Mouse (Mus musculus): ENCODE data around the gene Defb45. TPM values are rescaled to one million over a fixed set of nuclear protein-coding genes. Genes with fewer than 3 reads are reported as not detected.
A peak's percentile ranks its signal among the peaks of the same experiment; 100 is the strongest.

Defb45 gene
- total and polyA plus RNA-seq, 2 experiments from 2014 or later = not detected

DNA sequence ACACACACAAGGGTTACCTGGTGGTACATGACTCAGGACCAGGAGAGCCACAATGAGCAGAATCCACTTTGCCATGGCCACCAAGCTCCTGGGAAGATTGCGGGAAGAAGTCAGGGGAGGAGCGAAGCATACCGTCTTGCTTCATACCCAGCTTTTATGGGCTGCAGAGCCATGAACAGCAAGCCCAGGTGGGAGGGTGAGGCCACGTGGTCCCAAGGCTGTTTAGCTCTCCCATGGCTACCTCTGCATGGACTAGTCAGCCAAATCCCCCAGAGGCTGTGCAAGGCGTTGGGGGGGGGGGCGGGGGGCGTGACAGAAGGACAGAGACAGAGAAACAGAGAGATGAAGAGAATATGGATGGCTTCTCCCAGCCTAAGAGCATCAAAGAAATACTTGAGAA is 23.8 kb upstream of the Defb45 start, which contains the start of gene Defb25:
Gene Defb25, minus strand, starts transcription at position 101 of the 400 bp plus-strand sequence.
- Histone ChIP-seq H3K36me3 (ENCODE audit: insufficient read depth) (no peaks in the 10 kb centered on the region), H3K9me3 (ENCODE audit: low read length) (no peaks in the 10 kb centered on the region), H3K4me3 (ENCODE audit: low read depth, low read length) (no peak within 1 kb of the TSS), H3K4me2 (ENCODE audit: low read depth) (no peak within 1 kb of the TSS), H3K4me1 (ENCODE audit: insufficient read depth) (peaks cover 10% of the 10 kb centered on the region; the same call in 1 of the 2 replicates), H3K27ac (ENCODE audit: low read depth, low read length) (no peak within 1 kb of the TSS), H3K27me3 (ENCODE audit: insufficient read depth, low read length) (peaks cover 15% of the 10 kb centered on the region), H3K9ac (no peak within 1 kb of the TSS)
- TF ChIP-seq CTCF (IDR thresholded peaks at IDR 0.05; ENCODE audit: low read depth) = no peak
- ATAC-seq (no peak), DNase-seq (no peak)
- WGBS = 88% methylated on average over 7 of the region's 7 CpGs

DNA sequence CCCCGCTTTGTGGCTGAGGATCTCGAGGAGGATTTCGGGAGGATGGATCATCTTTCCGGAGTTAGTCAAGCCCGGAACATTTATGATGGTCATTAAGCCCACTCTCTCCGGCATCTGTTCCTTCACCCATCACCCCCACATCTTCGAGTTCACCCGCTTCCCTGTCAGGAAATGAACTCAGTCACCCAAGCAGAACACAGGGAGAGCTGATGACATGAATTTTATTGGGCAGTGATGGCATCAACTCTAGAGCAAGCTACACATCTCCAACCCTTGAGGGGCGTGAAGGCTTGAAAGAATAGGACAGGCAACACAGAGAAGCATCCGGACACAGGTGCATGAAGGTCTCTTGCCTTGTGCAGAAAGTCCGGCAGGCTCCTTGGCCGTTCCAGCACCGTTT is 23.0 kb upstream of the Defb45 start:
- WGBS = 89% methylated on average over 13 of the region's 13 CpGs
- no peak overlapping the region for H3K4me3 ChIP-seq (ENCODE audit: low read depth, low read length)
- no peak overlapping the region for H3K9ac ChIP-seq

GRCm38 (mm10) chr2:152620367-152621134 is 21.4 kb upstream of the Defb45 start:
- Histone ChIP-seq H3K9ac (no peak overlapping the region), H3K27me3 (ENCODE audit: insufficient read depth, low read length) (no peaks in the 10 kb centered on the region), H3K4me3 (ENCODE audit: low read depth, low read length) (no peak overlapping the region), H3K36me3 (ENCODE audit: insufficient read depth) (no peaks in the 10 kb centered on the region), H3K9me3 (ENCODE audit: low read length) (no peaks in the 10 kb centered on the region), H3K4me1 (ENCODE audit: insufficient read depth) (no peaks in the 10 kb centered on the region), H3K27ac (ENCODE audit: low read depth, low read length) (no peak overlapping the region), H3K4me2 (ENCODE audit: low read depth) (no peak overlapping the region)
- DNase-seq (no peak), ATAC-seq (no peak)
- TF ChIP-seq CTCF (IDR thresholded peaks at IDR 0.05; ENCODE audit: low read depth) = no peak
- WGBS = 74% methylated on average over 9 of the region's 9 CpGs

More for the DNA sequence above, 23.0 kb upstream of the Defb45 start:
- H3K27me3 ChIP-seq (ENCODE audit: insufficient read depth, low read length) = peaks cover 8% of the 10 kb centered on the region
- H3K27ac ChIP-seq (ENCODE audit: low read depth, low read length) = no peak overlapping the region
- no peak for ATAC-seq
- H3K36me3 ChIP-seq (ENCODE audit: insufficient read depth) = no peaks in the 10 kb centered on the region
- no peak for TF ChIP-seq CTCF (IDR thresholded peaks at IDR 0.05; ENCODE audit: low read depth)
- H3K4me1 ChIP-seq (ENCODE audit: insufficient read depth) = peaks cover 7% of the 10 kb centered on the region; the same call in 1 of the 2 replicates
- H3K9me3 ChIP-seq (ENCODE audit: low read length) = no peaks in the 10 kb centered on the region
- DNase-seq = no peak
- H3K4me2 ChIP-seq (ENCODE audit: low read depth) = no peak overlapping the region

GRCm38 (mm10) chr2:152617374-152617773 is 18.2 kb upstream of the Defb45 start:
- Histone ChIP-seq H3K4me2 (ENCODE audit: low read depth) (no peak overlapping the region), H3K27me3 (ENCODE audit: insufficient read depth, low read length) (no peaks in the 10 kb centered on the region), H3K4me1 (ENCODE audit: insufficient read depth) (no peaks in the 10 kb centered on the region), H3K36me3 (ENCODE audit: insufficient read depth) (no peaks in the 10 kb centered on the region), H3K9me3 (ENCODE audit: low read length) (no peaks in the 10 kb centered on the region), H3K4me3 (ENCODE audit: low read depth, low read length) (no peak overlapping the region), H3K27ac (ENCODE audit: low read depth, low read length) (no peak overlapping the region), H3K9ac (no peak overlapping the region)
- DNase-seq (no peak), ATAC-seq (no peak)
- TF ChIP-seq CTCF (IDR thresholded peaks at IDR 0.05; ENCODE audit: low read depth) = peak; percentile 47
- whole genome bisulfite sequencing = 54% methylated on average over 5 of the region's 5 CpGs

DNA sequence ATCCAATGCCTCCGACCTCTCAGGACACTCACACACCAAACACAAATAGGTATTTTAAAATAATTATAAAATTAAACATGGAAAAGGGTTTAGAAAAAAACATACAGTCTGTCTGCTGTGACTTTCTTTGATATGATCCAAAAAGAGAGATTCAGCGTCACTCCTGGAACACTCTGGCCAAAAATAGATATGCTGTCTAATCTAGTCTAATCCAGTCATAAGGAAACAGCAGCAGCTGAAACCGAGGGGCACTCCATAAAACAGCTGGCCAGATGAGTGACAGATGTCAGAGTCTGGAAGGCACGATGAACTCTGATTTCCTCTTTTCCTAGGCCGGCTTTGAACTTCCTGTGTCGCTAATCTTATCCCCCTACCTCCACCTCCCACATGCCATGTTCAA is 17.3 kb upstream of the Defb45 start:
- no peak overlapping the region for H3K27ac ChIP-seq (ENCODE audit: low read depth, low read length)
- H3K9me3 ChIP-seq (ENCODE audit: low read length) = no peaks in the 10 kb centered on the region
- DNase-seq = no peak
- no peaks in the 10 kb centered on the region for H3K4me1 ChIP-seq (ENCODE audit: insufficient read depth)
- no peaks in the 10 kb centered on the region for H3K36me3 ChIP-seq (ENCODE audit: insufficient read depth)
- TF ChIP-seq CTCF (IDR thresholded peaks at IDR 0.05; ENCODE audit: low read depth) = no peak
- no peak overlapping the region for H3K4me3 ChIP-seq (ENCODE audit: low read depth, low read length)
- no peak for ATAC-seq
- H3K4me2 ChIP-seq (ENCODE audit: low read depth) = no peak overlapping the region
- 86% methylated on average over 6 of the region's 6 CpGs for WGBS
- H3K9ac ChIP-seq = no peak overlapping the region
- no peaks in the 10 kb centered on the region for H3K27me3 ChIP-seq (ENCODE audit: insufficient read depth, low read length)

- H3K4me3 ChIP-seq (ENCODE audit: low read depth, low read length) = no peak overlapping the region
- WGBS = 13% methylated on average over 7 of the region's 7 CpGs
- peak; percentile 85 for ATAC-seq
Measured at GRCm38 (mm10) chr2:152615563-152615962, 16.4 kb upstream of the Defb45 start.

GRCm38 (mm10) chr2:152612193-152612592 is 13.0 kb upstream of the Defb45 start:
- Histone ChIP-seq H3K4me3 (ENCODE audit: low read depth, low read length) (no peak overlapping the region), H3K27me3 (ENCODE audit: insufficient read depth, low read length) (no peaks in the 10 kb centered on the region), H3K27ac (ENCODE audit: low read depth, low read length) (no peak overlapping the region), H3K9me3 (ENCODE audit: low read length) (no peaks in the 10 kb centered on the region; the same call in 1 of the 2 replicates), H3K36me3 (ENCODE audit: insufficient read depth) (no peaks in the 10 kb centered on the region), H3K9ac (no peak overlapping the region), H3K4me2 (ENCODE audit: low read depth) (no peak overlapping the region), H3K4me1 (ENCODE audit: insufficient read depth) (no peaks in the 10 kb centered on the region)
- WGBS = 36% methylated on average over 7 of the region's 8 CpGs
- ATAC-seq (no peak), DNase-seq (no peak)
- no peak for TF ChIP-seq CTCF (IDR thresholded peaks at IDR 0.05; ENCODE audit: low read depth)

More at GRCm38 (mm10) chr2:152615563-152615962, 16.4 kb upstream of the Defb45 start:
- Histone ChIP-seq H3K9me3 (ENCODE audit: low read length) (no peaks in the 10 kb centered on the region), H3K27ac (ENCODE audit: low read depth, low read length) (no peak overlapping the region), H3K27me3 (ENCODE audit: insufficient read depth, low read length) (no peaks in the 10 kb centered on the region), H3K4me2 (ENCODE audit: low read depth) (no peak overlapping the region), H3K4me1 (ENCODE audit: insufficient read depth) (no peaks in the 10 kb centered on the region), H3K36me3 (ENCODE audit: insufficient read depth) (no peaks in the 10 kb centered on the region), H3K9ac (no peak overlapping the region)
- peak; percentile 82 for DNase-seq
- peak; percentile 93 for TF ChIP-seq CTCF (IDR thresholded peaks at IDR 0.05; ENCODE audit: low read depth)

All from forebrain, postnatal 0 days (tissue).